Mouse (Mus musculus) G1E (cell line): ENCODE data around the gene Fam166a.

ENCODE experiments used
- CTCF ChIP-seq: IDR thresholded peaks from 2 replicates; pipeline ENCODE4 v1.5.1; 2012; ENCODE audit warnings: low read depth, low read length, inconsistent platforms, mixed read lengths
- GATA1 ChIP-seq: IDR thresholded peaks from 2 replicates; pipeline ENCODE4 v1.6.1; 2012; ENCODE audit warnings: borderline replicate concordance, low read length, inconsistent platforms, mixed read lengths
- GATA2 ChIP-seq: IDR thresholded peaks from 2 replicates; pipeline ENCODE4 v1.6.1; 2012; ENCODE audit warnings: low read depth, low read length, inconsistent platforms, borderline replicate concordance
- POLR2AphosphoS5 ChIP-seq: IDR thresholded peaks from 2 replicates; pipeline ENCODE4 v1.6.1; 2012; ENCODE audit warnings: low read depth, low read length, inconsistent platforms; ENCODE audit not compliant: insufficient replicate concordance
- TAL1 ChIP-seq: conservative IDR thresholded peaks from 2 replicates; pipeline ENCODE4 v1.6.1; 2012; ENCODE audit warnings: low read depth, low read length, inconsistent platforms, mixed read lengths

DNA sequence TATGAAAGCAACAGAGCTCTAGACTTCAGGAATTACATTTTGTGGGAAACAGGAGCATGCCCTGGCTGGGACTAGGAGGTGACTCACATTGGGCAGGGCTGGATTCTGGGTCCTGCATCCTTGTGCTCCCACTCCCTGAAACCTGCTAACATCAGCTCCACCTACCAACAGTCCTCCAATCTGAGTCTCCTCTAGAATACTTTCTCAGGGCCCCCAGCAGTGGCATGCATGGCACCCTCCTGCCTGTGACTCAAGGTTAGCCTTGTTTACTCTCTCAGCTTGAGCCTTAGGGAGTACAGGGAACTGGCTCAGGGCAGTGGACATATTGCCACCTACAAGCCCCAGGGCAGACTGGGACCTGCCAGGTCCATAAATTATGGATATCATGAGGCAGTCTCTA, 19.6 kb downstream of the Fam166a start:
- TF ChIP-seq CTCF, result no peak
- TF ChIP-seq TAL1, result no peak
- TF ChIP-seq GATA1, result no peak
- no peak for TF ChIP-seq GATA2
- no peak for TF ChIP-seq POLR2AphosphoS5
